Mouse (Mus musculus) embryonic fibroblast, embryonic 13.5 days (primary cell): Measurements from ENCODE around the gene Erc2.

Experiments used
- CTCF ChIP-seq: IDR thresholded peaks from 2 replicates; pipeline ENCODE4 v1.5.1; 2011; ENCODE audit warnings: mild to moderate bottlenecking, control low read depth, low read length, moderate library complexity, borderline replicate concordance; ENCODE audit not compliant: insufficient read depth
- POLR2A ChIP-seq: IDR thresholded peaks from 2 replicates; pipeline ENCODE4 v1.6.1; 2011; ENCODE audit warnings: low read depth, mild to moderate bottlenecking, control low read depth, low read length, moderate library complexity

DNA sequence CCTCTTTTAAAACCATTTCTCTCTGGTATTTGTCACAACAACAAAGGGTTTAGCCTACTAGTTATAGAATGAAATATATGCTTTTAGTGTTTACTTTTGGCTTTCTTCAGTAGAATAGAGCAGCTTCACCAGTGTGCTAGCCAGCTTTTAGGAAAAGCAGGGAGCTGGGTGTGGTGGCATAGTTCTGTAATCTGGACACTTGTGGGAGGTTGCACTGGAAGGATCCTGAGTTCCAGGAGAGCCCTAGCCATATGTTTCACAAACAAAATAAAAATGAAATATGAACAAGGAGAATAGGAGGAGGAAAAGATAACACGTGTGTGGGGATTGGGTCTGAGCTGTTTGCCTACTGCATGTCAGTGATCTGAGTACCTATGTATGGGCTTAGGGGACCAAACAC, 658.1 kb downstream of the Erc2 start:
- TF ChIP-seq POLR2A = no peak
- TF ChIP-seq CTCF = no peak
